Mouse (Mus musculus) large intestine, adult 2 months (tissue): ENCODE data around the gene Olfr322. TPM values are rescaled to one million over a fixed set of nuclear protein-coding genes. Genes with fewer than 3 reads are reported as not detected.
A peak's percentile ranks its signal among the peaks of the same experiment; 100 is the strongest.

Experiments
- DNase-seq: peaks from one replicate; pipeline ENCODE4 v3.0.0-alpha.2; 2012; ENCODE audit warnings: low read depth, low spot score
- WGBS: fragments of 180-500 bp; shearing (Covaris S2); methylation state at CpG from one replicate; pipeline ENCODE4 v1.1.7; 2018; 5-methylcytosine and 5-hydroxymethylcytosine counted together
- polyA plus RNA-seq: library from polyadenylated mRNA; depleted of rRNA; stranded (reverse); fragments of >200 nt; gene quantifications from 2 replicates; pipeline ENCODE4 v1.2.3, GENCODE M21; 2012; rRNA removed

Olfr322 gene
- polyA plus RNA-seq = not detected in 2 replicates

- no peak for DNase-seq
- WGBS = 87% methylated on average over 4 of the region's 4 CpGs
Measured at GRCm38 (mm10) chr11:58658596-58658995, at the start of gene Olfr322. Gene Olfr322, plus strand, starts transcription at chr11:58658782.

- DNase-seq = peak; percentile 95
- 17% methylated on average over 3 of the region's 3 CpGs for WGBS
Measured at GRCm38 (mm10) chr11:58613359-58613758, 45.2 kb upstream of the Olfr322 start.

GRCm38 (mm10) chr11:58614526-58614925 is 44.1 kb upstream of the Olfr322 start:
- DNase-seq = no peak

DNA sequence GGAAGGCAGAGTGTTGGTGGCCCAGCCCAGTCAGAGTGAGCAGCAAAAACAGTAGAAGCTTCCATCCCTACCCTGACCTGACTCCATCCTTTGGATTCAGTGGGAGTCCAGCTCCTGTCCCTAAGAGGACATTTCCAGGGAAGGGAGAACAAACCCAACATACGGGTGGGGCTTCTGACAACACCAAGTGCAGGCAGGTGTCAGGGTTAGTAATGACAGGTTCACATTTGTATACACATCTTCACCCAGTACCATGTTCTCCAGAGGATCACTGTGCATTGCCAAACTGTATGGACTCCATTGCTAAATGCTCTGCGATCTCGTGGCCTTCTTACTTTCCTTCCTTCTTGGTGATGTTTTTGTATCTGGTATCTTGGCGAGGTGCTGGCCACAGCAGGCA is 42.6 kb upstream of the Olfr322 start, which contains the start of gene 2210407C18Rik:
Gene 2210407C18Rik, minus strand, starts transcription at position 101 of the 400 bp plus-strand sequence.
- 81% methylated on average over 4 of the region's 4 CpGs for WGBS

DNA sequence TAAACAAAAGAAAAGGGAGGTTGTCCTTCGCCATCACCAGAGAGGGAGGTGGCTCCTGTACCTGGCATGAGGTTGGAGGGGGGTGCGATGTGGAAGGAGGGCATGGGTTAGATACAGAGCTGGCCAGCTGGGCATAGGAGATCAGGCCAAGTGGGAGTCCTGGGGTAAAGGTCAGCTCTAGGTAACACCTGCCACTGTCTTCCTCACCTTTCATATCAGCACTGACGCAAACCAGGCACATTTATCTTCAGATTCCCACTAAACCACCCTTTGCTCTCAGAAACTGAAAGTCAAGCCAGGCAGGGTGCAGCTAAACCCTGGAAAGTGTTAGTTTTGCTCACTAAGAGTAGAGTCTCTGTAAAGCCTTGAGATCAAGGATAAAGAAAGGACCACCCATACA is 40.2 kb upstream of the Olfr322 start:
- WGBS = 12% methylated on average over 3 of the region's 3 CpGs
- DNase-seq = no peak

More for the DNA sequence above, 42.6 kb upstream of the Olfr322 start, which contains the start of gene 2210407C18Rik:
- DNase-seq = no peak

GRCm38 (mm10) chr11:58618793-58619192 is 39.8 kb upstream of the Olfr322 start:
- DNase-seq = no peak
- 34% methylated on average over 6 of the region's 6 CpGs for WGBS

DNA sequence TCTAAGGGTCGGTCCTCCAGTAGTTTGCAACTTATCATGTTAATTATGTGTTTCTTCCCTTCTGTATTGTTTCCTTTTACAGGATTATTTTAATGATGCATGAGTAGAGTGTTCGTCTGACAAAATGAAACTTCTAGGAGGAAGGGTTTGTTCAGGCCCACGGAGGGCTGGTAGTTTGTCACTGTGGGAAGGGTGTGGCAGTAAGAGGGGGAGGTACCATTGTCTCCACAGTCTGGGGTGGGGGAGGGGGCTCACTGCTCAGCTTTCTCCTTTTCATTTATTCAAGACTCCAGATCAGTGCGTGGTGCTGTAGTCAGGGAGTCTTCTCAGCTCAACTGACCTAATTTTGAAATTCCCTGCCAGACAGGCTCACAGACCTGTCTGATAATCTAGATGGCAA is 32.4 kb upstream of the Olfr322 start:
- WGBS = 44% methylated on average over 4 of the region's 4 CpGs
- DNase-seq = no peak

- WGBS = 49% methylated on average over 5 of the region's 5 CpGs
- DNase-seq = no peak
Measured at GRCm38 (mm10) chr11:58630401-58630800, 28.2 kb upstream of the Olfr322 start, which contains the start of gene Olfr323. Gene Olfr323, minus strand, starts transcription at chr11:58630501.

GRCm38 (mm10) chr11:58634878-58635277 is 23.7 kb upstream of the Olfr322 start:
- 24% methylated on average over 4 of the region's 4 CpGs for WGBS
- DNase-seq = no peak

GRCm38 (mm10) chr11:58636376-58636977 is 22.1 kb upstream of the Olfr322 start:
- 24% methylated on average over 4 of the region's 4 CpGs for WGBS
- no peak for DNase-seq

DNA sequence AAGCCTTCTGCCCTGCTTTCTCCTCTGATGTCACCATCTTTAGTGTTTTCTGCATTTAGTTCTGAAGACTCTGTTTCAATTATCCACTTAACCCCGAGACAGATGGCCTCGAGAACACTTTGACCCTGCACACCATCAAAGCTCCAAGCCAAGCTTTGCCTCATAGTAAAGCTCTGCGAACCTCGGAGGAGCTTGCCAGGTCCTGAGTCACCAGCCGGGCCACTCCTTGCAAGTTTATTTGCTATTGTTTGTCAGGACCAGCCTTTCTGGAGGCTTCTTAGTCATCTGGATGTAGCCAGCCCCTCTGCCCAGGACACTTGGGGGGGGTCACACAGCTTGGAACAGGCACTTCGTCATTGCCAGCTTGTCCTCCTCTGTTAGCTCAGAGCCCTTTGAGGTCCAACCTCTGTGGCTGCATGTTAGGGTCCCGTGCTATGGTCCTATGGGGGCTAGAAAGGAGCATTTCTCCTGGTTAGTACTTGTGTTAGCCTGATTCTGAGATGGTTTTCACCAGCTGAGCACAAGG is 20.3 kb upstream of the Olfr322 start:
- no peak for DNase-seq
- 23% methylated on average over 7 of the region's 7 CpGs for WGBS

- WGBS = 2% methylated on average over 34 of the region's 34 CpGs
- no peak for DNase-seq
Measured at GRCm38 (mm10) chr11:58640272-58640867, 18.2 kb upstream of the Olfr322 start, which contains the start of gene Trim58. Gene Trim58, plus strand, starts transcription at chr11:58640465.

- DNase-seq = no peak
- 55% methylated on average over 14 of the region's 14 CpGs for WGBS
Measured at GRCm38 (mm10) chr11:58641057-58641456, 17.5 kb upstream of the Olfr322 start.

DNA sequence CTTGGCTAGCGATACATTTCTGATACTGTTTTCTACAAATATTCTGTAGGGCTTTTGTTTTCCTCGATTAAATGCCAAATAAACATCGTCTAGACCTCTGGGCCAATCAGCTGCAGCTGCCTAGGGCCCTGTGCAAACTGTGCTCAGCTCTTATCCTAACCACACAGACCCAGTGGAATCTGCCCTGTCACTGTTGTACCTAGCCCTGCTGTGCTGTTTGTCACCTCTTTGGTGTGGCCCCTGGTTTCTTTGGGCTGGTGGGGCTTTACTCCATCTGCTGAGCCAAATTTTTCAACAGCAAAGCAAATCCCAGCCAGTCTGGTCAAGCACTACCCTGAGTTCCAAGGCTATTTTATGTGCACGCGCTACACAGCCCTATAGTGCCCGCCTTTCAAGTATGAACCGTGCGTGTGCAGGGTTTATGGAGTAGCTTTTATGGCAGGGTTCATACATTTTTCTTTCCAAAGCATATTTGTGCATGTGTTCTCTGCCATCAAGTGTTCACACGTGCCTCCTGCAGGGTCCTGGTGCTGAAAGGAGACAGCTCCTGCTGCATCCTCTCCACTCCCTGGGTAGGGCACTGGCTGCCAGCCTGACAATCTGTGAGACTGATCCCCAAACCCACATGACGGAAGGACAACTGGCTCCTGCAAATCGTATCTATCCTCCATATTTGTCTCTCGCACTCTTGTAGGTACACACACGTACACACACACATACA is 16.8 kb upstream of the Olfr322 start:
- WGBS = 73% methylated on average over 13 of the region's 13 CpGs
- DNase-seq = no peak

GRCm38 (mm10) chr11:58643350-58643749 is 15.2 kb upstream of the Olfr322 start:
- DNase-seq = no peak
- 27% methylated on average over 6 of the region's 6 CpGs for WGBS

DNA sequence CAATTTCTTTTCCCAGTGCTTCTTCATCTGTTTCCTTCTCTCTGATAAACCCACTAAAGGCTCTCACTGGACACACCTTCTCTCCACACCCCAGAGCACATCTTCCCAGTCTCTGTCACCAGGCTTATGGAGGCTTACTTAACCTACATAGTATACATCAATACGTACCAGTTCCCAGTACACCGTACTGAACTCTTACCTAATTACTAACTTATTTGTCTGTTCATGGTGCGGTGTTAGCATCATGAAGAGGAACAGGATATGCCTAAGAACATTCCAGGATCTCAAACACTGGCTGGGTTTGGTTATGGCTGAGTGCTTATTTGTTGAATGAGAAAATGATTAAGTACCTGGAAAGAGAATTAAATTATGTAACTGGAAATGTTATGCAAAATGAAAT is 3.4 kb upstream of the Olfr322 start:
- DNase-seq = no peak
- 79% methylated on average over 3 of the region's 3 CpGs for WGBS

GRCm38 (mm10) chr11:58669252-58669651 is 10.7 kb downstream of the Olfr322 start:
- DNase-seq = no peak

DNA sequence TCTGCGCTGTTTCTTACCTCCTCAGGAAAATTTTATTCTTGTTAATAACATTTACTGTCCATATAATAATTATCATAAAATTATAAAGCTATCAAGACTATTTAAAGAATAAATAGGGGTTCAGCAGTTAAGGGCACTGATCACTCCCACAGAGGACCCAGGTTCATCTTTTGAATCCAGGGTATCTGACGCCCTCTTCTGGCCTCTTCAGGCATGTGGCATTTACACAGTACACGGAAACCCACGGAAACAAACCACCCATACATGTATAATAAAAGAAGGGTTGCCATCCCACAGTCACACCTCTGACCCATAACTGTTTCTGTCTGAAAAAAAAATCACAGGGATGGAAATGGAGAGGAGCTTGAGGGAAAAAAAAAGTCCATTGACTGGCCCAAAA is 13.2 kb downstream of the Olfr322 start:
- 36% methylated on average over 4 of the region's 4 CpGs for WGBS
- DNase-seq = no peak

DNA sequence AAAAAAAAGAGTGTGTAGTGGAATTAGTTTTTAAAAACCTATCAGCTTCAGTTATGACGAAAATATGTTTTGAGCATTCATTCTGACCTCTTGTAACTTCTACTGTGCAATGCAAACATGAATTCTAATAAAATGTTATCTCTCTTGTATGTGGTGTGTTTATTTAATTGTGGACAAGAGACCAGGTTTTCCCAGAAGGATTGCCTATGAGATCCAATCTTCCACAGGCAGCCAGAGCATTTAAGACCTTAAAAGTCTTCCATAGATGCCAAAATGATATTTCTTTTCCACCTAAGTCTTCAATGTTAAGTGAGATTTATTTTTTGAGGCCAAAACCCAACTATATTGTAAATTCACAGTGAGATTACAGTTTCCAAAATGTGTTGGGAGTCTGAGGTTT is 22.2 kb downstream of the Olfr322 start, which contains the start of gene Olfr320:
Gene Olfr320, plus strand, starts transcription at position 301 of the 400 bp plus-strand sequence.
- DNase-seq = no peak
- WGBS = 64% methylated on average over 1 of the region's 1 CpGs

DNA sequence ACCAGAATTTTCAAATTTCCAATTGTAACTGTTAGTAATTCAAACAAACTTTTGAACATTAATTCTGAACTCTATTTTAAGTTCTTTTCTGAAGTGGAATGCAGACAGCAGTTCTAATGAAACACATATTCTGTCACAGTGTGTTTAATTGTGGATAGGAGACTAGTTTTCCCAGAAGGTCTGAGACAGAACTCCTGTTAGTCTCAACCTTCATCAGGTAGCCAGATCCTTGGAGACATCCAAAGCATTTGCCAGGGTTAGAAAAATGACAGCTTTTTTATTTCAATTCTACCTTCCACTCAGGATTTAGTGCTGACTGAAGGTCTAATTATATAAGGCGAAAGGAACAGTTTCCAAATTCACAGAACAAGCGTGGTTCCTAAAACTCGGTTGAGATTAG is 40.3 kb downstream of the Olfr322 start, which contains the start of gene Olfr319:
Gene Olfr319, plus strand, starts transcription at position 301 of the 400 bp plus-strand sequence.
- WGBS = 86% methylated on average over 3 of the region's 3 CpGs
- no peak for DNase-seq
